Mouse (Mus musculus): ENCODE data around the gene Tmem174. TPM values are rescaled to one million over a fixed set of nuclear protein-coding genes. Genes with fewer than 3 reads are reported as not detected.

The Tmem174 gene
- polyA plus RNA-seq, 1 experiment from 2014 or later = not detected

- Histone ChIP-seq H3K27ac (no peak overlapping the region), H3K36me3 (no peaks in the 10 kb centered on the region), H3K4me1 (replicated peaks) (peaks cover 16% of the 10 kb centered on the region), H3K27me3 (peaks cover 24% of the 10 kb centered on the region), H3K9ac (replicated peaks) (no peak overlapping the region), H3K4me2 (no peak overlapping the region), H3K4me3 (replicated peaks) (no peak overlapping the region), H3K9me3 (no peaks in the 10 kb centered on the region)
- WGBS = 67% methylated on average over 9 of the region's 9 CpGs
- ATAC-seq (ENCODE audit: insufficient number of reproducible peaks, insufficient read depth, low FRiP score, low TSS enrichment, low read depth) = no peak
These were observed 4.8 kb downstream of the Tmem174 start for GRCm38 (mm10) chr13:98632306-98632942.

GRCm38 (mm10) chr13:98631105-98631838 is 5.9 kb downstream of the Tmem174 start:
- H3K4me2 ChIP-seq = no peak overlapping the region
- ATAC-seq (ENCODE audit: insufficient number of reproducible peaks, insufficient read depth, low FRiP score, low TSS enrichment, low read depth) = peak; percentile 40; the same call in 1 of the 2 replicates
- no peaks in the 10 kb centered on the region for H3K36me3 ChIP-seq
- no peaks in the 10 kb centered on the region for H3K9me3 ChIP-seq
- H3K4me1 ChIP-seq (replicated peaks) = peaks cover 16% of the 10 kb centered on the region
- H3K27me3 ChIP-seq = peaks cover 14% of the 10 kb centered on the region
- no peak overlapping the region for H3K9ac ChIP-seq (replicated peaks)
- no peak overlapping the region for H3K4me3 ChIP-seq (replicated peaks)
- WGBS = 39% methylated on average over 20 of the region's 20 CpGs
- no peak overlapping the region; the same call in 1 of the 2 replicates for H3K27ac ChIP-seq

GRCm38 (mm10) chr13:98626736-98627135 is 10.5 kb downstream of the Tmem174 start:
- peaks cover 31% of the 10 kb centered on the region for H3K27me3 ChIP-seq
- H3K9me3 ChIP-seq = no peaks in the 10 kb centered on the region
- no peak for ATAC-seq (ENCODE audit: insufficient number of reproducible peaks, insufficient read depth, low FRiP score, low TSS enrichment, low read depth)
- no peak overlapping the region for H3K27ac ChIP-seq
- no peak overlapping the region for H3K4me2 ChIP-seq
- no peak overlapping the region for H3K4me3 ChIP-seq (replicated peaks)
- H3K36me3 ChIP-seq = no peaks in the 10 kb centered on the region
- peaks cover 13% of the 10 kb centered on the region for H3K4me1 ChIP-seq (replicated peaks)
- 33% methylated on average over 20 of the region's 20 CpGs for WGBS
- H3K9ac ChIP-seq (replicated peaks) = no peak overlapping the region

GRCm38 (mm10) chr13:98624506-98624905 is 12.7 kb downstream of the Tmem174 start:
- H3K4me3 ChIP-seq (replicated peaks) = no peak overlapping the region
- WGBS = 93% methylated on average over 10 of the region's 10 CpGs
- peaks cover 3% of the 10 kb centered on the region; the same call in 1 of the 2 replicates for H3K4me1 ChIP-seq (replicated peaks)
- ATAC-seq (ENCODE audit: insufficient number of reproducible peaks, insufficient read depth, low FRiP score, low TSS enrichment, low read depth) = no peak
- peaks cover 25% of the 10 kb centered on the region for H3K27me3 ChIP-seq
- H3K4me2 ChIP-seq = no peak overlapping the region
- no peaks in the 10 kb centered on the region for H3K36me3 ChIP-seq
- no peak overlapping the region for H3K27ac ChIP-seq
- H3K9ac ChIP-seq (replicated peaks) = no peak overlapping the region
- H3K9me3 ChIP-seq = no peaks in the 10 kb centered on the region

- no peak for ATAC-seq (ENCODE audit: insufficient number of reproducible peaks, insufficient read depth, low FRiP score, low TSS enrichment, low read depth)
- Histone ChIP-seq H3K4me1 (replicated peaks) (peaks cover 3% of the 10 kb centered on the region; the same call in 1 of the 2 replicates), H3K4me2 (no peak overlapping the region), H3K36me3 (no peaks in the 10 kb centered on the region), H3K9ac (replicated peaks) (no peak overlapping the region), H3K27ac (no peak overlapping the region), H3K4me3 (replicated peaks) (no peak overlapping the region), H3K9me3 (no peaks in the 10 kb centered on the region), H3K27me3 (peaks cover 25% of the 10 kb centered on the region)
- 64% methylated on average over 8 of the region's 8 CpGs for WGBS
These were observed 14.2 kb downstream of the Tmem174 start for GRCm38 (mm10) chr13:98622881-98623549.

- Histone ChIP-seq H3K4me1 (replicated peaks) (no peaks in the 10 kb centered on the region), H3K9me3 (peaks cover 17% of the 10 kb centered on the region), H3K9ac (replicated peaks) (no peak overlapping the region), H3K4me3 (replicated peaks) (no peak overlapping the region), H3K4me2 (no peak overlapping the region), H3K27ac (no peak overlapping the region), H3K36me3 (no peaks in the 10 kb centered on the region), H3K27me3 (peaks cover 6% of the 10 kb centered on the region; the same call in 1 of the 2 replicates)
- ATAC-seq (ENCODE audit: insufficient number of reproducible peaks, insufficient read depth, low FRiP score, low TSS enrichment, low read depth) = no peak
- WGBS = 78% methylated on average over 17 of the region's 17 CpGs
These were observed 19.7 kb downstream of the Tmem174 start for GRCm38 (mm10) chr13:98617429-98618067.

GRCm38 (mm10) chr13:98607885-98608477 is 29.2 kb downstream of the Tmem174 start:
- Histone ChIP-seq H3K9me3 (peaks cover 6% of the 10 kb centered on the region), H3K36me3 (no peaks in the 10 kb centered on the region), H3K27me3 (no peaks in the 10 kb centered on the region), H3K4me3 (replicated peaks) (no peak overlapping the region), H3K4me1 (replicated peaks) (peaks cover 7% of the 10 kb centered on the region), H3K27ac (no peak overlapping the region), H3K9ac (replicated peaks) (no peak overlapping the region), H3K4me2 (no peak overlapping the region)
- WGBS = 35% methylated on average over 9 of the region's 9 CpGs
- no peak for ATAC-seq (ENCODE audit: insufficient number of reproducible peaks, insufficient read depth, low FRiP score, low TSS enrichment, low read depth)

GRCm38 (mm10) chr13:98603799-98604198 is 33.4 kb downstream of the Tmem174 start:
- H3K27ac ChIP-seq = no peak overlapping the region
- ATAC-seq (ENCODE audit: insufficient number of reproducible peaks, insufficient read depth, low FRiP score, low TSS enrichment, low read depth) = no peak
- 74% methylated on average over 11 of the region's 11 CpGs for WGBS

GRCm38 (mm10) chr13:98596746-98597145 is 40.5 kb downstream of the Tmem174 start:
- Histone ChIP-seq H3K36me3 (no peaks in the 10 kb centered on the region), H3K27ac (no peak overlapping the region), H3K9ac (replicated peaks) (no peak overlapping the region), H3K4me1 (replicated peaks) (peaks cover 6% of the 10 kb centered on the region), H3K4me3 (replicated peaks) (no peak overlapping the region), H3K27me3 (peaks cover 33% of the 10 kb centered on the region), H3K4me2 (no peak overlapping the region), H3K9me3 (no peaks in the 10 kb centered on the region)
- WGBS = 85% methylated on average over 4 of the region's 4 CpGs
- ATAC-seq (ENCODE audit: insufficient number of reproducible peaks, insufficient read depth, low FRiP score, low TSS enrichment, low read depth) = no peak

More at GRCm38 (mm10) chr13:98603799-98604198, 33.4 kb downstream of the Tmem174 start:
- H3K9me3 ChIP-seq = no peaks in the 10 kb centered on the region
- H3K27me3 ChIP-seq = peaks cover 14% of the 10 kb centered on the region; the same call in 1 of the 2 replicates
- no peak overlapping the region for H3K4me3 ChIP-seq (replicated peaks)
- no peaks in the 10 kb centered on the region for H3K36me3 ChIP-seq
- H3K4me1 ChIP-seq (replicated peaks) = peaks cover 7% of the 10 kb centered on the region
- H3K9ac ChIP-seq (replicated peaks) = no peak overlapping the region
- no peak overlapping the region for H3K4me2 ChIP-seq

- Histone ChIP-seq H3K36me3 (no peaks in the 10 kb centered on the region), H3K9me3 (no peaks in the 10 kb centered on the region), H3K27ac (no peak overlapping the region), H3K4me1 (replicated peaks) (peaks cover 21% of the 10 kb centered on the region), H3K4me2 (no peak overlapping the region), H3K9ac (replicated peaks) (no peak overlapping the region), H3K4me3 (replicated peaks) (no peak overlapping the region), H3K27me3 (peaks cover 32% of the 10 kb centered on the region)
- 67% methylated on average over 10 of the region's 10 CpGs for WGBS
- ATAC-seq (ENCODE audit: insufficient number of reproducible peaks, insufficient read depth, low FRiP score, low TSS enrichment, low read depth) = no peak
These were observed 42.5 kb downstream of the Tmem174 start for GRCm38 (mm10) chr13:98594726-98595141.
